Mouse (Mus musculus) heart, postnatal 4 days (tissue): ENCODE results near the gene Trmt2a. TPM values are rescaled to one million over a fixed set of nuclear protein-coding genes. Genes with fewer than 3 reads are reported as not detected.

ENCODE experiments used
- DNase-seq: peaks from one replicate; pipeline ENCODE4 v3.0.0; 2021
- total RNA-seq, 2 experiments: library from RNA; stranded (reverse); gene quantifications; 2 replicates each; pipeline ENCODE4 v1.2.3; 2021

Gene Trmt2a
- total RNA-seq, 2 experiments from 2014 or later = 30.8 to 32.9 TPM

DNA sequence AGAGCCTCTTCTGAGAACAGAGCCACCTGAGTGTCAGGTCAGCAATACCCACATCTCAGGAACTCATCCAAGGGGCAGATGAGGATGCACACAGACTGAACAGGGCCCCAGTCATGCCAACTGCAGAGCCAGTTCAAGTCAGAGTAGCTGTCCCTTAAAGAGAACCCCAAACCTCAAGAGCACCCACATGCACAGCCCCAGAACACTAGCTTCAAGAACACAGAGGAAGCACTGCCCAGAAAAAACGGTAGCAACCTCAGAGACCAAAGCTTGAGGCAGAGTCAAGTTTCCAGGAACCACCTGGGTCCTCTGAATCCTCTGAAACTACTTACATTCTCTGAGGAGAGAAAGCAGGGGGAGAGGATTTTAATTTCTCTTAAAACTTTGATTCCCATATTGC is 15.0 kb upstream of the Trmt2a start:
- no peak for DNase-seq

DNA sequence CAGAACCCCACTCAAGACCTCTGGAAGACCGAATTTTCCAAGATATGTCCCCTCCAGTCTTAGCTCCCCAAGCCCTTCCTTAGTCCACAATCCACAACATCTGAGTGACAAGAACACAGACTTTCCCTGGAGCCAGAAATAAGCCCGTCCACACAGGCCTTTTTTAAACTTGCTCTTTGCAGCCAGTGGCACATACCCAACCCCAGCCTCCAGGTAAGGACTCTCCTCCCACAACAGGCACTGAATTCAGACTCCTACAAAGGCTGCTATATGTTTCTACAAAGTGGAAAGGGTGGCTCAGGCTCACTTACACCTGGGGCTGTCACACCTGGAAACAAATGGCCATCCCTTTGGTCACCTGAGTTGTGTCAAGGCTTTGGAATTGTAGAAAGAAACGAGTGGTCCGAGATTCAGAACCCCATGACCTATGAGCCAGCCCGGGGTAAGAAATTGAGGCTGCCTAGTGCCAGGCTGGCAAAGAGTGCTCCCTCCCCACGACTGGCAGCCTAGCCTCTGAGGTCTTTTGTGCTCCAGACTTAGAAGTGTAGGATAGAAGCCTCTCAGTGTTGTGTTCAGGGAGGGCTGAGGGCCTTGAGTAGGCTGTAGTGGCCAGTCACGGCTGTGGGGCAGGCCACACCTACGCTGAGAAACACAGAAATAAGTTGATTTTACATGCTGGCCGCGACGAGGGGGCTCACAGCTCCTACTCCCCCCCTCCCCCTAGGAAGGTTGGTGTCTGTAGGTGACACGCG is 14.4 kb upstream of the Trmt2a start:
- no peak for DNase-seq

DNA sequence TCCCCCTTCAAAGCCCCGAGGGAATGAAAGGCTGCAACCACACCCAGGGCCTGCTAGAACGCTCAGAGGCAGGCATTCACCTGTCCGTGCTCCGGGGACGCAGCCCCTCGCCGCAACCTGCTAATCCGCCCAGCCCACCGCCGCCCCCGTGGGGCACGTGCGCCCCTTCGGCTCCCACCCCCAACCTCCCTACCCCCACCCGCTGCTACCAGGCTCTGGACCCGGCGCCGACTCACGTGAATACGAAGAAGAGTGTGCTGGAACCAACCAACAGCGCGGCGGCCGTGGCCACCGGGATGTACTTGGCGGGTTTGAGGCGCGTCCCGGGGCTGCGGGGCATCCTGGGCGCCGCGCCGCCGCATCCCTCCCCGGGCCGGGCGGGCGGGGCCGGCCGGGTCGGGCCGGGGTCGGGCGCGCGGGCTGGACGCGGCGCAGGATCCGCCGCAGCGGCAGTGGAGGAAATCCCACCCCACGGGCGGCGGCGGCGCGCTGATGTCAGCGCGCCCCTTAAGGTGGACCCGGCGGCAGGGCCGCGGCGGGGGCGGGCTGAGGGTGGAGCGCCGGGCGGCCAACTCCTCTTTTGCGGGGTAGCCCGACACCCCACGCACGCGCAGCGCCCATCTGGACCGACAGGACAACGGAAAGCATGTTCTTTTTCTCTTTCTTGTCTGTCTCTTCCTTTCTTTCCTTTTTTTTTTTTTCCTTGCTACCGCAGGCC is 13.6 kb upstream of the Trmt2a start, which contains the start of gene Zdhhc8:
TSS of gene Zdhhc8 (minus strand) at position 466 of the 718 bp plus-strand sequence.
- DNase-seq = peak; percentile 83

DNA sequence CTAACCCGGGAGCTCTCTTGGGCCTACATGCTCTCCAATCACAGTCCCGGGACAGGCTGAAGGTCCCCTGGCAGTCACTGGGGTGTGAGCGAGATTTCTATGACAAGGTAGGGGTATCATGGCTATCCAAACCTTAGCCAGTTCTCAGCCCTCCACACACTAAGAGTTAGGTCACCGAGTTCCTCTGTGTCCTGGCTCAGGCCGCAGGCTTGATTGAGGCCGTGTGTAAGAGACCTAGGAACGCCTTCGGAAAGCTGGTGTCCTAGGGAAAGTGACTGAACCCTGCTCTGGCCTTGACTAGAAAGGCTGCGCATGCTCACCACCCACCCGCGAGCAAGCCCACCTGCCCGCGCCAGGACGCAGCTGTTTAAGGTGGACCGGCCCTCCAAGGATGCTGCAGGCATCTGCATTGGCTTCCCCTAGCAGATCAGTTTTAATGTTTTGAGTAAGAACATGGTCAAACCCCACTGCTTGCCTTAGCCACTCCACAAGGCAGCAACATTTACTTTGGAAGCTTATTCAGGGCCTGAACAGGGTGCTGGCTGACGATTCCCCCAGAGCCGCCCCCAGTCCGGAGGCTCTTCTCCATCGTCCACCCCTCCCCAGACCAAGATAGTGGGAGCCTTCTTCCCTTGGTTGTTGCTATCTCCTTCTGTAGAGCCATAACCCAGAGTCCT is 13.0 kb upstream of the Trmt2a start:
- peak; percentile 72 for DNase-seq

DNA sequence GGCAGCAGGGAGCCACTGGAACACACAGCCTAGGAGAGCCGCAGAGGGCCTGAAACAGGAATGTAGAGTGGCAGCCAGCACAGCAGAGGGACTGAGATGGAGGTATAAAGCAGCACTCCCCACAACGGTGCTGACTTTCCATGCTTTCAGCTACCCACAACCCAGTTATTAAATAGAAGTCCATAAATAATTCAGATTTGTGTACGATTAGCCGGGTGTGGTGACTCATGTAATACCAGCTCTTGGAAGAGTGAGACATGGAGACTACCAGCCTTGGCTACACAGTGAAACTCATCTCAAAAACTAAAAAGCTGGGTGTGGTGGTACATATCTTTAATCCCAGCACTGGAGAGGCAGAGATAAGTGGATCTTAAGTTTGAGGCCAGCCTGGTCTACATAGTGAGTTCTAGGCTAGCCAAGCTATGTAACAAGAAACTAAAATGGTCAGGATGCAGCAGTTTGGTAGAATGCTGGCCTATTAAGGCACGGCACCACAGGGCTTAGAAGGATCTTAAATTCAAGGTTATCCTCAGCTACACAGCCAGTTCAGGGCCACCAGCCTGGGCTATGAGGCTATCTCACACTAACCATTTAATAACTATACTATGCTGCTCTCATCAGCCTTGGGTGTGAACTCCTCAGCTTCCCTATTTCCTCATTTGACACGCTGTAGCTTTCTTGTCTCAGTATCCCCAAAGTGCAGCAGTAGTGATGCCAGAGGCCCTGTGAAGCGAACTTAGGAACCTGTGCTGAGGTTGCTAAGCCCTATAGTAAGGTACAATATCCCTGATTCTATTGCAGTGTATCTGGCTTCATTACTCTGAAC is 11.6 kb upstream of the Trmt2a start:
- no peak for DNase-seq

DNA sequence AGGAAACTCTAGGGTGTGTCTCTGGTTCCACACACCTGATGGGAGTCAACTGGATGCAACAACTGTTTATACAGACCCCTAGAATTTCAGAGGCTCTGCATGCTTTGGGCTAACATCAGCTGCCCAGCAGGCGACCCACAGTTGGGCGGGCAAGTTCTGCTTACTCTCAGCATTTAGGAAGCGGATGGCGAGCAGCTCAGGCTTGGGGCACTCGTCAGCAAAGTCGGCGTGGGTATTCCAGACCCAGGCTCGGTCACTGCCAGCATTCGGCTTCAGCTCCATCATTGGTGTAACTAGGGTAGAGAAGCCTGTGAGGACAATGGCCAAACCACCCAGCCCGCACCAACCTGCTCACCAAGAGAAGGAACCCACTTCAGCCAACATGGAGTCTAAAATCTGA is 6.9 kb upstream of the Trmt2a start:
- no peak for DNase-seq

DNA sequence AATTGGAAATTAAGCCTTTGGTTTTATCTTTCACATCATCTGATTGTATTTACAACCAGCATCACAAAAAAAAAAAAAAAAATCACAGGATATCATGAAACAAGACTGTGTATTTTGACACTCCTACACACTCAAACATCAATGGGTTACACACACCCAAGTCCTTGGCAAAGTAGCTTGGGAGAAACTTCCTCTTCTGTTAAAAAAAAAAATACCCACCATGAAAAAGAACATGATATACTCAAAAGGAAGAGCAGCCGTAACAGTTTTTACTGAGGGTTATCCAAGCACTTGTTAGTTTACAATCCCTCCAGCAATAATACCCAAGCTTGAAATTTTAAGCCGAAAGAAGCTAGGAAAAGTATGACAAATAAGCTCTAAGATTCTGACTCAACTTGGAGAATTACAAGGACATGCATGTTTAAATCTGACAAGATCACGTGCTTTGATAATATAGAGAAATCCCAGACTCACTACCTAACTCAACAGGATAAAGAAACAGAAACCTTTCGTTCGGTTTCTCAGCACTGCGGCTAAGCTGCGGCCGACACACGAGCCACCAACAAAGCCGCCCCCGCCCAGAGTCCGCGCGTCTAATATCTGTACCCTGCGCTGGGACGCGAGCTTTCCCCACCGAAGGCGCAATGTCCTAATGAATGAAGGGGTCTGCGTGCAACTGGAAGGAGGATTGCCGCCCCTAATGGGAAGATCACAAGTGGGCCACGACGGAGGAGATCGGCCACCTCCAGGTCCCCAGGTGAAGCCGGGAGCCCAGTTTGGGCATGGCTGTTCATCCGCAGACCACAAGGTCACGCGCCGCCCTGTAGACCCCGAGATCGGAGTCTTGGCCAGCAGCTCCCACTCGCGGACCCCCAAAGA is 719 bp upstream of the Trmt2a start:
- DNase-seq = peak; percentile 47

DNA sequence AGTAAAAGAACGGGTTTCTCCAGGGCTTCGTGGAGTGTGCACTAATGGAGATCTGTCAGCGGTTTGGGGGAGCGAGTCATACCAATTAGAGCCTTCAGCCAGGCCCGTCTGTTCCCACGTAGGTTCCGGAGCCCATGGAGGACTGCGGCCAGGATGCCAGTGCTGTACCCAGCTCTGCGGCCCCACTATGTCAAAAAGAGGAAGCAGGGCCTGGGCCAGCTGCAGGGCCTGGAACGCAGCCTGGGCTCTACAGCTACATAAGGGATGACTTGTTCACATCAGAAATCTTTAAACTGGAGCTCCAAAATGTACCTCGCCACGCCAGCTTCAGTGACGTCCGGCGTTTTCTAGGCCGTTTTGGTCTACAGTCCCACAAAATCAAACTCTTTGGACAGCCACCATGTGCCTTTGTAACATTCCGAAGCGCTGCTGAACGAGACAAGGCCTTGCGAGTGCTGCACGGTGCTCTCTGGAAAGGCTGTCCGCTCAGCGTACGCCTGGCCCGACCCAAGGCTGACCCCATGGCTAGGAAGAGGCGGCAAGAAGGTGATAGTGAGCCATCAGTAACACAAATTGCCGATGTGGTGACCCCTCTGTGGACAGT is 987 bp downstream of the Trmt2a start:
- peak; percentile 48 for DNase-seq

DNA sequence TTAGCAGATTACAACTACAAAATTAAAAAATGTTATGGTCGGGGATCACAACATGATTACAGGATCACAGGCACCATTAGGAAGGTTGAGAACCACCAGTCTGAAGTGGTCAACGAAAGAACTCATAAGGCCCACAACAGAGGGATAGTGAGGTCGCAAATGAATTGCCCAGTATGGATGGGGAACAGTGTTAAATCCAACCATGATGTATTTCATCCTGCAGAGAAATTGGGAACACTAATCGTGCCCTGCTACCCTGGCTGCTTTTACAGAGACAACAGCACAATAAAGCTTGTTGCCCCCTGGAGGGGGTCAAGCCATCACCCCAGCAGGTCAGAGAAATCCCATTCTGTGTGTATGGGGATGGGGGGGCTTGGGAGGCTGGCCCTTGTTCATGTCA is 1.8 kb downstream of the Trmt2a start:
- DNase-seq = no peak

DNA sequence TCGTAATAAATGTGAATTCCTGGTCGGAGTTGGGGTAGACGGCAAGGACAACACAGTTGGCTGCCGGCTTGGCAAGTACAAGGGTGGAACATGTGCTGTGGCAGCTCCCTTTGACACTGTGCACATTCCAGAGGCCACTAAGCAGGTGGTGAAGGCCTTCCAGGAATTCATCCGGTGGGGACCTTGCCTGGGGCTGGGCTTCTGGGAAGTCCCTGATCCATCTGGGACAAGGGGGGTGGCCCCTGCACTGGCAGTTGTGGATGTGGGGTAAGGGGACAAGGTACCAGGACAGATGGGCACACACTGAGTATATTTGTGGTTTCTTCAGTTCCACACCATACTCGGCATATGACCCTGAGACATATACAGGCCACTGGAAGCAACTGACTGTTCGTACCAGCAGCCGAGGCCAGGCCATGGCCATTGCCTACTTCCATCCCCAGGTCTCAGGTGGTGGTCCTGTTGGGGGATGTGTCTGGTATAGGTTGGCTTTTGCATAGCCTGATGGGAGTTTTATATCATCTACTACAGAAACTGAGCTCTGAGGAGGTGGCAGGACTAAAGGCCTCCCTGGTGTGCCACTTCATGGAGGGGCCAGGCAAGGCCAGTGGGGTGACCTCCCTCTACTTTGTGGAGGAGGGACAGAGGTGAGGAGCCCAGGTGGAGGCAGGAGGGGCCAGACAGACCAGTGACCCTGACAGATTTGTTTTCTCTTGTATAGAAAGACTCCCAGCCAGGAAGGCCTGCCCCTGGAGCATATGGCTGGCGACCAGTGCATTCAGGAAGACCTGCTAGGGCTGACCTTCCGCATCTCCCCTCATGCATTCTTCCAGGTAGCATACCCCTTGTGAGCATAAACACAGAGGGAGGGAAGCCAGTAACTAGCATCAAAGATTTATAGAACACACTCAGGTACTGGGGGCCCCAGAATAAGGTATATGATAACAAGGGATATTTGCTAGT is 2.6 kb downstream of the Trmt2a start:
- no peak for DNase-seq

DNA sequence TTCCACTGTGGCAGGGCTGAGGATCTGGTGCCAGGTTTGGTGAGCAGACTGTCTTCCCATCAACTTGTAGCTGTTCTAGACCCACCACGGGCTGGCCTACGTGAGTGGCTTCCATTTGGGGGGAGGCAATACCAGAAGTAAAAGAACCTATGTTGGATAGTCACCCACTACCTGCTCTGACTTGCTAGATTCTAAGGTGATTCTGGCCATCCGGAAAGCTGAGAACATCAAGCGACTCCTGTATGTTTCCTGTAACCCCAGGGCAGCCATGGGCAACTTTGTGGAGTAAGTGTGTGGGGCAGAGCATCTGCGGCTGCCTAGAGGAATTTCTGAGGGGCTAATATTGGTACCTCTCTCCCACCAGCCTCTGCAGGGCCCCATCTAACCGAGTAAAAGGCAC is 4.3 kb downstream of the Trmt2a start:
- no peak for DNase-seq

DNA sequence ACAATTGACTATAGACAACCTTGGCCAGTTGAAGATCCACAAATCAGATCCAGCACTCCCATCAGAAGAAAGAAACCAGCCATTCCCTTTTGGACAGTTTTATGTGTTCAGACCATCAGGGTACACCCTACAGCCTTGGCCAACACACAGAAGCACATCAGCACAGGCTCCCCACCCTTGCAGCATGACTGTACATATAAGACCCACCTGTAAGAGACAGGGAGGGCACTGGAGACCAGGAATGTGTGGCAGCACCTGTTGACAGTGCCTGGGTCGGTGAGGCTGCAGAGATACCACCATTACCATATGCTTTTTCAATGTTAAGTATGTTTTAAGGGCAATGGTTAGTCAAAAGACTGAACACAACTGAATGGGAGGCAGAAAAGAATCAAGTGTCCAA is 5.4 kb downstream of the Trmt2a start:
- no peak for DNase-seq

DNA sequence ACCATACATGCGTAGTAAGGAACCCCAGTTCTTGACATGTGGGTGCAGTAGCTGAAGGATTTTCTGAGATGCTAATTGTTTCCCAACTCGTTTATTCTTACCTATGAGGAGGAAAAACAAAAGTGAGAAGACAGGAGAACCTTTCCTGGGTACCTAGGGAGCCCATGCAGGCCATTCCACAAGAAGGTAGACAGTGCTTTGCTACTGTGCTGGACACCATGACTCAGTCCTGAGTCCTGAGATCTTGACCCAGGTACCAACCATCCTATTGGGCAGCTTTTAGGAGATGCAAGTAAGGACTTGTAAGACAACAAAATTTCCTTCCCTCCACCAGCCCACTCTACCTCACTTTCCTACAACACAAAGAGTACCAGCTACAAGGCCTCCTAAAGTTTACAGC is 9.7 kb downstream of the Trmt2a start, which contains the start of gene Gm49776:
TSS of gene Gm49776 (minus strand) at position 101 of the 400 bp plus-strand sequence.
- DNase-seq = no peak

DNA sequence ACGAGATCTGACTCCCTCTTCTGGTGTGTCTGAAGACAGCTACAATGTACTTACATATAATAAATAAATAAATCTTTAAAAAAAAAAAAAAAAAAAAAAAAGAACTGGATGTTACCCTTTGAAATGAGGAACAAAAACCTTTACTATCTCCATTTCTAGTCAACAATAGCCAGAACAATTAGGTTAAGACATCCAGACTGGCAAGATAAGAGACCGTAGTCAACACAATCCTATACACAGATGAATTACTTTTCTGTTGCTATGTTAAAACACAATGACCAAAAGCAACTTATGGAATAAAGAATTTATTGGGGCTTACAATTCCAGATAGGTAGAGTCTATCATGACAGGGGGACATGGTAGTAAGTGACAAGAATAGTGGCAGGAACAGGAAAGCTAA is 16.5 kb downstream of the Trmt2a start:
- DNase-seq = no peak

DNA sequence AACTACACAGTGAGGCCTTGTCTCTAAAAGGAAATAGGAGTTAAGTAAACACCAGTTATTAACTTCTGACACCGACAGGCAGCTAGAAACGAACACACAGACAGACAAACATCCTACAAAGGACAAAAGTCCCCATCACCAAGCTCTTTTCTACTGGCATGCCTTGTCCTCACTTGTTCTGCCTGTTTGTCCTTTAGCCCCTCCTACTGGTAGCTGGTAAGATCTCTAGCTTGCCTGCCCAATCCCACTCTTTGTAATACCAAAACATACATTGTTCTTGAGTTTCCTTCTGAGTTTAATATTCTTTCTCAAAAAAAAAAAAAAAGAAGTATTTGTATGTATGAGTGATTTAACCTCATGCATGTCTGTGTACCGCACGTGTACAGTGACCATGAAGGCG is 19.7 kb downstream of the Trmt2a start:
- DNase-seq = no peak

DNA sequence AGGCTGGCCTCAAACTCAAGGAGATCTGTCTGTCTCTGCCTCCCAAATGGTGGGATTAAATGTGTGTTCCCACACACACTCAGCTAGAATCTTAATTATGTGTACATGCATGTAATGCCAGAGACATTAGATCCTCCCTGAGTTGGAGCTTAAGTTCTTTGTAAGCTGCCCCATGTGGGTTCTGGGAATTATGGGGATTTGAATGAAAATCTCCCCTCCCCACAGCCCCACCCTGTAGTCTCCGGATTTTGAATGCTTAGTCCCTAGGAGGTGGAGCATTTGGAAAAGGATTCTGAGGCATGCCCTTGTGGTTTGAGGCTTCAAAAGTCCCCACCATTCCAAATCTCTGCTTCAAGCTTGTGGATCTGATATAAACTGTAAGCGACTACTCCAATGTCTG is 26.7 kb downstream of the Trmt2a start:
- DNase-seq = no peak

DNA sequence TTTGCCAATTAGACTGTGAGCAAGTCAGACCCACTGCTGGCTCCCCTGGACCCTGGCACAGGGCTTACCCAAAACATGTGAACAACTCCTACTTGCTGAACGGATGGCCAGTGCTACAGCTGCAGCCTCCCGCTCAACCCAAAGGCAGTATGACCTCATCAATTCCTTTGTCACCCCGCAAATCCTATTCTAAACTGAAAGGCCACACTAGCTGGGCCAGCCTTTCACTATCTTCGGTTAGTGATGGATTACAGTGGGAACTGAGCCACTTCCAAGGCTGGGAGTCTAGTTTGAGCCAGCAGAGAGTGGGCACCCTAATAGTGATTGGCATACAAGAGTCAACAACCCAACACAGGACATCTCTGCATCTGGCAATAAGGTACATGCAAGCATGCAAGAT is 39.7 kb downstream of the Trmt2a start:
- peak; percentile 18 for DNase-seq

DNA sequence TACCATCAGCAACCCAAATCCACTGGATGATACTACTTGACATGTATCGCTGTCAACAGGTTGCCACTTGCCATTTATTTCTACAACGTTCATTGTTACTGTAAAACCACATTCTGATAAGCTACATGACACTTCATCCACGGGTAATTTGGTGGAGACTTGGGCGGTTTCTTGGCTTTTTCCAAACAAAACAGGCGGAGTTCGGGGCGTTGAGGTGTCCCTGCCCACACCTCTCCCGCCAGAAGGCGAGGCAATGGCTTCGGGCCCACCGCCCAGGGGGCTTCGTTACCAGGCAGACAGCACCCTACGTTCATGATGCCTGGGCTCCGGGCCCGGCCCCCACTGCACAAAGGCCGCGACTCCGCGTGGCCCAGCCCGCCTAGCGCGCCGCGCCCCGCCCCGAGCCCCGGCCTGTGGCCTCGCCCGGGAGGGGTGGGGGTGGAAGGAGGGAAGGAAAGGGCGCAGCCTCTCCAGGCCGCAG is 40.1 kb downstream of the Trmt2a start:
- DNase-seq = peak; percentile 83

DNA sequence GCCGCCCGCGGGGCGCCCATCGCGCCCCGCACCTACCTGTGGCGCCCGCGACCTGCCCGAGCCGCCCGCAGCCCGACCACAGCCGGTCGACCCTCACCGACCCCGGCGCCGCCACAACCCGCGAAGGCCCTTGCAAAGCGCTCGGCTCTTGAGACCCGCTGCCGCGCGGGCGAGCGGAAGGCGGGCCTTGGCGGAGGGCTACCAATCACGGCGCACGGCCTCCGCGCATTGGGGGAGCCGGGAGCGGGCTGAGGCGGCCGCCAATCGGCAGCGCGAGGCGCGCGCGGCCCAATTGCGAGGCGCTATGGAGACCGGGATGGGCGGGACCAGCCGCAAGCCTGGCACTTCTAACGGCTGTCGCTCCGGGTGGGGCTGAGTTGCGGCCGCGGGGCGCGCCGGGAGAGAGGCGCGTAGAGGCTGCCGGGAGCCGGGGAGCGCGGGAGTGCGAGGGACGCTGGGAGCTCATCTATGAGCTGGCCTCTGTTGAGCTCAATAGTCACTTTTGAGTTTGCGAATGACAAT is 40.6 kb downstream of the Trmt2a start, which contains the start of gene Dgcr8:
TSS of gene Dgcr8 (minus strand) at position 180 of the 522 bp plus-strand sequence.
- peak; percentile 98 for DNase-seq
